Mouse (Mus musculus): Measurements from ENCODE around the gene Haus7. TPM values are rescaled to one million over a fixed set of nuclear protein-coding genes. Genes with fewer than 3 reads are reported as not detected.

Haus7 gene
- polyA plus RNA-seq, 1 experiment = not detected

- WGBS = 92% methylated on average over 1 of the region's 1 CpGs
- Histone ChIP-seq H3K27ac (ENCODE audit: insufficient read depth, low read depth, low read length) (no peak overlapping the region), H3K4me1 (ENCODE audit: control insufficient read depth, insufficient read depth, low read length) (no peaks in the 10 kb centered on the region), H3K4me3 (ENCODE audit: insufficient read depth, low read depth, low read length) (no peak overlapping the region)
- TF ChIP-seq POLR2A (IDR thresholded peaks at IDR 0.05; ENCODE audit: insufficient read depth, low read depth, low read length) (no peak), CTCF (IDR thresholded peaks at IDR 0.05; ENCODE audit: insufficient read depth, low read depth, low read length) (no peak)
Observed at GRCm38 (mm10) chrX:73396446-73396845, 62.4 kb downstream of the Haus7 start.

DNA sequence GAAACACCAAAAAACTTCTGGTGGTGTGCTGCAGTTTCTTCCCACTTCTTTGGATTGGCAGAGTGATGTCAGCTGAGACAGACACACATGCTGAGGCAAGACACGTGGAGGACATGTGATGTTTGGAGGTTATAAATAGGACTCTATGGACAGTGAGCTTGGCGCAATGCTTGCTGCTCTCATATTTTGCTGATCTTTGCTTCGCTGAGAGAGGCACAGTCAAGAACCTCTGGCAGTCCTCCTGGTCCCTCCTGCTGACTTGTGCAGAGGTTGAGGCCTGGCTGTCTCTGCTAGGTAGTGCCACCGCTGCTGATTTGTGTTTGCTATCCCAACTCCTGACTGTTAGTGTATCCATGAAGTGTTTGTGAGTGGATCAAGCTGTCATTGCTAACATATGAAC is 67.4 kb downstream of the Haus7 start:
- Histone ChIP-seq H3K4me3 (ENCODE audit: insufficient read depth, low read depth, low read length) (no peak overlapping the region), H3K27ac (ENCODE audit: insufficient read depth, low read depth, low read length) (no peak overlapping the region), H3K4me1 (ENCODE audit: control insufficient read depth, insufficient read depth, low read length) (no peaks in the 10 kb centered on the region)
- WGBS = 71% methylated on average over 4 of the region's 4 CpGs
- TF ChIP-seq POLR2A (IDR thresholded peaks at IDR 0.05; ENCODE audit: insufficient read depth, low read depth, low read length) (no peak), CTCF (IDR thresholded peaks at IDR 0.05; ENCODE audit: insufficient read depth, low read depth, low read length) (no peak)

Other genes starting within 250 kb of the Haus7 start
- not detected in 2 replicates for gene Xlr4b, start 244.7 kb downstream of the Haus7 start, polyA plus RNA-seq (2012; ENCODE audit: insufficient read depth, insufficient read length, low replicate concordance, missing spikeins)
- not detected in 2 replicates for gene F8a, start 230.8 kb downstream of the Haus7 start, polyA plus RNA-seq (2012; ENCODE audit: insufficient read depth, insufficient read length, low replicate concordance, missing spikeins)
- not detected in 2 replicates for gene Xlr4c, start 215.9 kb downstream of the Haus7 start, polyA plus RNA-seq (2012; ENCODE audit: insufficient read depth, insufficient read length, low replicate concordance, missing spikeins)
- not detected in 2 replicates for gene Xlr3c, start 193.7 kb downstream of the Haus7 start, polyA plus RNA-seq (2012; ENCODE audit: insufficient read depth, insufficient read length, low replicate concordance, missing spikeins)
- gene Xlr5a, start 166.1 kb downstream of the Haus7 start, polyA plus RNA-seq (2012; ENCODE audit: insufficient read depth, insufficient read length, low replicate concordance, missing spikeins) = not detected in 2 replicates
- not detected in 2 replicates for gene Xlr5c, start 166.1 kb downstream of the Haus7 start, polyA plus RNA-seq (2012; ENCODE audit: insufficient read depth, insufficient read length, low replicate concordance, missing spikeins)
- gene Gm45015, start 122.2 kb downstream of the Haus7 start, polyA plus RNA-seq (2012; ENCODE audit: insufficient read depth, insufficient read length, low replicate concordance, missing spikeins) = not detected in 2 replicates
- gene Zfp275, start 116.4 kb downstream of the Haus7 start, polyA plus RNA-seq (2012; ENCODE audit: insufficient read depth, insufficient read length, low replicate concordance, missing spikeins) = not detected in 2 replicates
- gene Gm18336, start 60.3 kb downstream of the Haus7 start, polyA plus RNA-seq (2012; ENCODE audit: insufficient read depth, insufficient read length, low replicate concordance, missing spikeins) = not detected in 2 replicates
- gene Zfp92, start 47.9 kb downstream of the Haus7 start, polyA plus RNA-seq (2012; ENCODE audit: insufficient read depth, insufficient read length, low replicate concordance, missing spikeins) = not detected in 2 replicates
- not detected in 2 replicates for gene Trex2, start 23.7 kb downstream of the Haus7 start, polyA plus RNA-seq (2012; ENCODE audit: insufficient read depth, insufficient read length, low replicate concordance, missing spikeins)
- gene Bgn, start 24.6 kb upstream of the Haus7 start, polyA plus RNA-seq (2012; ENCODE audit: insufficient read depth, insufficient read length, low replicate concordance, missing spikeins) = not detected in 2 replicates
- gene Atp2b3, start 44.0 kb upstream of the Haus7 start, polyA plus RNA-seq (2012; ENCODE audit: insufficient read depth, insufficient read length, low replicate concordance, missing spikeins) = not detected in 2 replicates
- gene Dusp9, start 180.4 kb upstream of the Haus7 start, polyA plus RNA-seq (2012; ENCODE audit: insufficient read depth, insufficient read length, low replicate concordance, missing spikeins) = not detected in 2 replicates
- gene Pnck, start 201.1 kb upstream of the Haus7 start, polyA plus RNA-seq (2012; ENCODE audit: insufficient read depth, insufficient read length, low replicate concordance, missing spikeins) = not detected in 2 replicates
- 112 TPM in 1 of 2 replicates, not detected in the other for gene Slc6a8, start 214.1 kb upstream of the Haus7 start, polyA plus RNA-seq (2012; ENCODE audit: insufficient read depth, insufficient read length, low replicate concordance, missing spikeins)